Mouse (Mus musculus) mature B cell (primary cell): Measurements from ENCODE around the gene Lrg1.

Source experiments
- in situ Hi-C: fragments of 300-500 bp; cut with MboI; formaldehyde crosslinking; loops from 2 replicates; pipeline ENCODE4 v1.14.3; 2019

Gene Lrg1

GRCm38 (mm10) chr17:56136558-56136957, 14.8 kb upstream of the Lrg1 start:
- in situ Hi-C loops, result no loop called here

GRCm38 (mm10) chr17:56134463-56134971, 12.7 kb upstream of the Lrg1 start:
- in situ Hi-C loops, result no loop called here

GRCm38 (mm10) chr17:56133457-56134363, 11.9 kb upstream of the Lrg1 start:
- in situ Hi-C loops, result no loop called here

- in situ Hi-C loops, result no loop called here
Observed at GRCm38 (mm10) chr17:56132661-56133060, 10.9 kb upstream of the Lrg1 start.

GRCm38 (mm10) chr17:56131814-56132213, 10.0 kb upstream of the Lrg1 start:
- in situ Hi-C loops, result no loop called here

GRCm38 (mm10) chr17:56131136-56131535, 9.3 kb upstream of the Lrg1 start:
- in situ Hi-C loops, result no loop called here

GRCm38 (mm10) chr17:56128246-56128645, 6.4 kb upstream of the Lrg1 start:
- in situ Hi-C loops, result no loop called here

- in situ Hi-C loops, result no loop called here
Observed at GRCm38 (mm10) chr17:56126175-56126574, 4.4 kb upstream of the Lrg1 start.

- in situ Hi-C loops, result no loop called here
Observed at GRCm38 (mm10) chr17:56125276-56125630, 3.5 kb upstream of the Lrg1 start.

GRCm38 (mm10) chr17:56124377-56125275, 2.8 kb upstream of the Lrg1 start:
- in situ Hi-C loops, result no loop called here

GRCm38 (mm10) chr17:56123681-56124340, 2.0 kb upstream of the Lrg1 start:
- in situ Hi-C loops, result no loop called here

GRCm38 (mm10) chr17:56123161-56123560, 1.4 kb upstream of the Lrg1 start:
- in situ Hi-C loops, result no loop called here

- in situ Hi-C loops, result no loop called here
Observed at GRCm38 (mm10) chr17:56119981-56120880, 1.6 kb downstream of the Lrg1 start.

- in situ Hi-C loops, result no loop called here
Observed at GRCm38 (mm10) chr17:56119431-56119830, 2.4 kb downstream of the Lrg1 start.

GRCm38 (mm10) chr17:56117251-56117710, 4.5 kb downstream of the Lrg1 start, which contains the start of gene Plin5:
TSS of gene Plin5 (minus strand) at chr17:56117596.
- in situ Hi-C loops, result no loop called here

- in situ Hi-C loops, result no loop called here
Observed at GRCm38 (mm10) chr17:56116193-56116592, 5.6 kb downstream of the Lrg1 start.

GRCm38 (mm10) chr17:56112743-56113142, 9.1 kb downstream of the Lrg1 start:
- in situ Hi-C loops, result no loop called here

GRCm38 (mm10) chr17:56111864-56112263, 9.9 kb downstream of the Lrg1 start:
- in situ Hi-C loops, result no loop called here

- in situ Hi-C loops, result no loop called here
Observed at GRCm38 (mm10) chr17:56111021-56111420, 10.8 kb downstream of the Lrg1 start.

GRCm38 (mm10) chr17:56110571-56110970, 11.2 kb downstream of the Lrg1 start:
- in situ Hi-C loops, result no loop called here
